9 mouse cellular contexts compared by ENCODE assay signal in genomic region chr6:115846640-115847411, GRCm38 (mm10). TPM values are rescaled to one million over a fixed set of nuclear protein-coding genes. Genes with fewer than 3 reads are reported as not detected.
DNase-seq lines count a peak whose midpoint lies in the region; ATAC-seq and TF ChIP-seq lines count a peak whose summit lies in the region.
"Had no signal": no experiment of that assay in that cellular context is flagged by ENCODE, and none has a peak within 500 bp of the region (broad histone marks: within the 10 kb centered on the region; RNA-seq: fewer than 3 reads in every experiment).

No protein-coding gene starts in this region.

- no peaks in the 10 kb centered on the region for H3K9me3 ChIP-seq in lung, embryonic 14.5 days (ENCODE audit: low read depth, low read length)

- no peak overlapping the region for H3K9ac ChIP-seq in lung, embryonic 14.5 days

- peak; percentile 52; the same call in 1 of the 2 replicates for ATAC-seq in lung, embryonic 14.5 days (ENCODE audit: insufficient read depth)

- H3K27ac ChIP-seq in cortical plate, adult 2 months (ENCODE audit: insufficient read depth, low read length) = no peak overlapping the region
- H3K27ac ChIP-seq in lung, embryonic 14.5 days (ENCODE audit: low read depth) = no peak overlapping the region
- H3K27ac ChIP-seq in small intestine, adult 2 months (ENCODE audit: insufficient read depth, low read depth, low read length) = no peak overlapping the region

- no peaks in the 10 kb centered on the region; the same call in 1 of the 2 replicates for H3K4me1 ChIP-seq in cortical plate, adult 2 months (ENCODE audit: control insufficient read depth, insufficient read depth, low read length)
- H3K4me1 ChIP-seq in lung, embryonic 14.5 days (ENCODE audit: insufficient read depth) = no peaks in the 10 kb centered on the region
- H3K4me1 ChIP-seq in small intestine, adult 2 months (ENCODE audit: control insufficient read depth, insufficient read depth, insufficient read length, low read length) = no peaks in the 10 kb centered on the region

- no peak overlapping the region for H3K4me2 ChIP-seq in lung, embryonic 14.5 days

- no peaks in the 10 kb centered on the region for H3K27me3 ChIP-seq in lung, embryonic 14.5 days (ENCODE audit: insufficient read depth, low read length)
- no peaks in the 10 kb centered on the region for H3K27me3 ChIP-seq in small intestine, adult 2 months (ENCODE audit: control insufficient read depth, insufficient read depth, low read length)

- peaks cover 47% of the 10 kb centered on the region for H3K36me3 ChIP-seq in lung, embryonic 14.5 days (ENCODE audit: insufficient read depth)
- H3K36me3 ChIP-seq in small intestine, adult 2 months (ENCODE audit: control insufficient read depth, insufficient read depth, low read length) = peaks cover 6% of the 10 kb centered on the region; the same call in 1 of the 2 replicates

- peak; percentile 57 for TF ChIP-seq CTCF in cortical plate, adult 2 months (IDR thresholded peaks at IDR 0.05; ENCODE audit: extremely low read depth, insufficient read depth, low read length)
- peak; percentile 76 for TF ChIP-seq CTCF in lung, embryonic 14.5 days (IDR thresholded peaks at IDR 0.05; ENCODE audit: low read depth)
- TF ChIP-seq CTCF in small intestine, adult 2 months (IDR thresholded peaks at IDR 0.05; ENCODE audit: extremely low read depth, insufficient read length, insufficient replicate concordance, low read depth, low read length) = peak; percentile 62; the same call in 1 of the 2 replicates

- no peak for TF ChIP-seq POLR2A in cortical plate, adult 2 months (IDR thresholded peaks at IDR 0.05; ENCODE audit: extremely low read depth, insufficient read depth, low read length)
- TF ChIP-seq POLR2A in small intestine, adult 2 months (IDR thresholded peaks at IDR 0.05; ENCODE audit: low read depth, low read length) = no peak

- WGBS in lung, embryonic 14.5 days = 40% methylated on average over 6 of the region's 8 CpGs
- WGBS in small intestine, adult 2 months = 25% methylated on average over 8 of the region's 8 CpGs

- no peak overlapping the region for H3K4me3 ChIP-seq in cortical plate, adult 2 months (ENCODE audit: insufficient read depth, low read length)
- no peak overlapping the region for H3K4me3 ChIP-seq in lung, embryonic 14.5 days (ENCODE audit: low read depth, low read length)
- H3K4me3 ChIP-seq in small intestine, adult 2 months (ENCODE audit: low read depth, low read length) = no peak overlapping the region

- DNase-seq in adrenal gland, adult (ENCODE audit: inconsistent age in 2 of 2, low spot score in 1 of 2) = peak; percentile 49 to 82
- DNase-seq in adrenal gland, adult 8-10 months = no peak
- DNase-seq in WW6 (ENCODE audit: low read depth, low spot score) = peak; percentile 60
- DNase-seq in gastrocnemius, postnatal 36 days = peak; percentile 33 to 35
- DNase-seq in kidney, postnatal 25 days = peak; percentile 77 to 82
- DNase-seq in lung, embryonic 14.5 days = peak; percentile 78

- intact Hi-C loops in gastrocnemius, postnatal 36 days (cut with DNase I) = loop anchor here (5.0 to 10.0 kb wide), 2 partner anchors 160 to 278 kb away; no protein-coding TSS in a partner anchor

RNA-seq across cellular contexts. Expression of gene Mbd4, which starts 6.3 kb away (rescaled TPM):
- 1 to 10 TPM; 3.3 to 5.5 (median 3.9) TPM for total RNA-seq in adrenal gland, adult 8-10 months (2022)
- polyA plus RNA-seq in cortical plate, adult 2 months (2012; rRNA removed) = 9.5 and 10.1 TPM in 2 replicates
- under 1 TPM; 0.89 to 0.91 TPM for total RNA-seq in gastrocnemius, postnatal 36 days (2021)
- polyA plus RNA-seq in lung, embryonic 14.5 days (2014; fragmentation: Nextera tagmentation; extraction: Ambion mirVana) = 17.1 and 20.1 TPM in 2 replicates
- 0.19 and 0.57 TPM in 2 replicates for polyA plus RNA-seq in small intestine, adult 2 months (2012; rRNA removed)

RNA-seq across cellular contexts. Expression of gene Ift122, which starts 6.4 kb away (rescaled TPM):
- 10 to 100 TPM; 17.2 to 29.9 (median 21.9) TPM for total RNA-seq in adrenal gland, adult 8-10 months (2022)
- 31.2 and 34.7 TPM in 2 replicates for polyA plus RNA-seq in cortical plate, adult 2 months (2012; rRNA removed)
- 1 to 10 TPM; 4.0 to 8.8 TPM for total RNA-seq in gastrocnemius, postnatal 36 days (2021)
- 22.2 and 25.6 TPM in 2 replicates for polyA plus RNA-seq in lung, embryonic 14.5 days (2014; fragmentation: Nextera tagmentation; extraction: Ambion mirVana)
- 3.0 and 3.1 TPM in 2 replicates for polyA plus RNA-seq in small intestine, adult 2 months (2012; rRNA removed)

RNA-seq across cellular contexts. Expression of gene Efcab12, which starts 8.6 kb away (rescaled TPM):
- 1 to 10 TPM in 3 of 4 experiments, under 1 TPM in 1; 0.84 to 2.0 (median 1.1) TPM for total RNA-seq in adrenal gland, adult 8-10 months (2022)
- polyA plus RNA-seq in cortical plate, adult 2 months (2012; rRNA removed) = 7.1 and 7.9 TPM in 2 replicates
- under 1 TPM; 0.10 to 0.25 TPM for total RNA-seq in gastrocnemius, postnatal 36 days (2021)
- polyA plus RNA-seq in lung, embryonic 14.5 days (2014; fragmentation: Nextera tagmentation; extraction: Ambion mirVana) = 0.80 and 0.87 TPM in 2 replicates
- polyA plus RNA-seq in small intestine, adult 2 months (2012; rRNA removed) = 0.04 TPM in 2 replicates
- polyA plus RNA-seq: C2C12 had no signal

RNA-seq across cellular contexts. Expression of gene Rpl32, which starts 38.3 kb away (rescaled TPM):
- 1,000 to 10,000 TPM in 3 of 4 experiments, 100 to 1,000 TPM in 1; 999 to 1,169 (median 1,094) TPM for total RNA-seq in adrenal gland, adult 8-10 months (2022)
- 914 and 1,009 TPM in 2 replicates for polyA plus RNA-seq in cortical plate, adult 2 months (2012; rRNA removed)
- total RNA-seq in gastrocnemius, postnatal 36 days (2021) = 100 to 1,000 TPM; 492 to 563 TPM
- polyA plus RNA-seq in lung, embryonic 14.5 days (2014; fragmentation: Nextera tagmentation; extraction: Ambion mirVana) = 2,372 and 2,581 TPM in 2 replicates
- 364 and 436 TPM in 2 replicates for polyA plus RNA-seq in small intestine, adult 2 months (2012; rRNA removed)
